ENCODE assay signal across 17 mouse cellular contexts in the genomic region with DNA sequence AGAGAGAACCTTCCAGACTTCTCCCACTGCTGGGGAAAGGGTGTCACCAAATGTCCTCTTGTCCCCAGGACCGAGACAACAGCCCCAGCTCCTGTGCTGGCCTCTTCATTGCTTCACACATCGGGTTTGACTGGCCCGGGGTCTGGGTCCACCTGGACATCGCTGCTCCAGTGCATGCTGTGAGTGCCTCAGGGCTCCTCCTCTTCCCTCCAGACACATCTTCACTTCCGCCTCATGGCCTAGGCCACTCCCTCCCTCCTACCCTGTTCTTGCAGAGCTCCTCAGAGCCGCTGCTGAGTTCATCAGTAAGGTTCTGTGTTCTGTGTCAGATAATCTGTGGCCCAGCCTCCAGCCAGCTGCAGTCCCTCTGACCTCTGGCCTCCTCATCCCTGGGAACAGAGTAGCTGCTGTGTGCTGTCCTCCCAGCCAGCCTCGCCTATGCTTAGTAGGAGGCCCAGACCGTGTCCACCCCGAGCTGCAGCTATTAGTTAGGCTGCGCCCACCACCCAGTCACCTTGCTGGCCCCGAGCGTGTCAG. TPM values are rescaled to one million over a fixed set of nuclear protein-coding genes. Genes with fewer than 3 reads are reported as not detected.
A peak's percentile ranks its signal among the peaks of the same experiment; 100 is the strongest.
DNase-seq lines count a peak whose midpoint lies in the region; ATAC-seq lines count a peak whose summit lies in the region.
"Had no signal": no experiment of that assay in that cellular context is flagged by ENCODE, and none has a peak within 500 bp of the region (broad histone marks: within the 10 kb centered on the region; RNA-seq: fewer than 3 reads in every experiment).

No protein-coding gene starts in this region.

- H3K27me3 ChIP-seq in hindbrain, embryonic 10.5 days (ENCODE audit: insufficient read depth, poor library complexity, severe bottlenecking), result no peaks in the 10 kb centered on the region
- H3K27me3 ChIP-seq in hindbrain, embryonic 11.5 days (ENCODE audit: control insufficient read depth, insufficient read depth, low read length), result no peaks in the 10 kb centered on the region
- H3K27me3 ChIP-seq in lung, embryonic 15.5 days, result no peaks in the 10 kb centered on the region
- H3K27me3 ChIP-seq: embryonic facial prominence, embryonic 13.5 days; limb, embryonic 15.5 days had no signal

- peak; percentile 24 for DNase-seq in hindbrain, embryonic 10.5 days (ENCODE audit: low spot score)
- DNase-seq in hindbrain, embryonic 11.5 days (ENCODE audit: low spot score), result no peak
- DNase-seq in lung, postnatal 14 days, result no peak
- peak; percentile 14 to 49 for DNase-seq in urinary bladder, postnatal 4 days (ENCODE audit: low spot score in 2 of 2)
- no peak for DNase-seq in urinary bladder, postnatal 25 days (ENCODE audit: low spot score)
- DNase-seq: B cell, adult 2 months; cerebellum, adult 9-10 months; gastrocnemius, postnatal 10 days; midbrain, embryonic 14.5 days; thymus, postnatal 14 days had no signal

- H3K9me3 ChIP-seq in hindbrain, embryonic 10.5 days, result peaks cover 17% of the 10 kb centered on the region
- H3K9me3 ChIP-seq in hindbrain, embryonic 11.5 days (ENCODE audit: control insufficient read depth, low read length), result no peaks in the 10 kb centered on the region
- H3K9me3 ChIP-seq in lung, embryonic 15.5 days, result no peaks in the 10 kb centered on the region

- H3K4me3 ChIP-seq in hindbrain, embryonic 10.5 days, result no peak overlapping the region
- H3K4me3 ChIP-seq in hindbrain, embryonic 11.5 days (ENCODE audit: low read depth, low read length), result no peak overlapping the region
- H3K4me3 ChIP-seq in lung, embryonic 15.5 days, result no peak overlapping the region
- H3K4me3 ChIP-seq: embryonic facial prominence, embryonic 13.5 days; heart, adult 2 months; limb, embryonic 15.5 days had no signal

- peaks cover 31% of the 10 kb centered on the region for H3K4me1 ChIP-seq in hindbrain, embryonic 10.5 days (replicated peaks)
- H3K4me1 ChIP-seq in hindbrain, embryonic 11.5 days (replicated peaks; ENCODE audit: control insufficient read depth, insufficient read depth, low read length), result 0 out of 2 replicates have a peak, but pooled peaks cover 2% of the 10 kb centered on the region
- H3K4me1 ChIP-seq in lung, embryonic 15.5 days, result peaks cover under 1% of the 10 kb centered on the region; the same call in 1 of the 2 replicates

- H3K27ac ChIP-seq in hindbrain, embryonic 10.5 days, result peak overlapping the region; percentile 3; the same call in 1 of the 2 replicates
- H3K27ac ChIP-seq in hindbrain, embryonic 11.5 days (ENCODE audit: low read depth, low read length), result no peak overlapping the region
- H3K27ac ChIP-seq in lung, embryonic 15.5 days, result no peak overlapping the region
- H3K27ac ChIP-seq: embryonic facial prominence, embryonic 13.5 days; heart, adult 2 months; limb, embryonic 15.5 days had no signal

- no peak overlapping the region for H3K4me2 ChIP-seq in hindbrain, embryonic 11.5 days (replicated peaks; ENCODE audit: low read depth, low read length)
- no peak overlapping the region for H3K4me2 ChIP-seq in lung, embryonic 15.5 days
- H3K4me2 ChIP-seq: embryonic facial prominence, embryonic 13.5 days; limb, embryonic 15.5 days had no signal

- H3K9ac ChIP-seq in hindbrain, embryonic 11.5 days (ENCODE audit: low read depth, low read length), result no peak overlapping the region
- H3K9ac ChIP-seq in lung, embryonic 15.5 days, result no peak overlapping the region
- H3K9ac ChIP-seq: embryonic facial prominence, embryonic 13.5 days; limb, embryonic 15.5 days had no signal

- peaks cover 77% of the 10 kb centered on the region for H3K36me3 ChIP-seq in hindbrain, embryonic 10.5 days
- peaks cover 4% of the 10 kb centered on the region; the same call in 1 of the 2 replicates for H3K36me3 ChIP-seq in hindbrain, embryonic 11.5 days (ENCODE audit: control insufficient read depth, insufficient read depth, low read length)
- H3K36me3 ChIP-seq in lung, embryonic 15.5 days, result peaks cover 70% of the 10 kb centered on the region; the same call in 1 of the 2 replicates

- WGBS in hindbrain, embryonic 10.5 days, result 75% methylated on average over 12 of the region's 12 CpGs
- WGBS in hindbrain, embryonic 11.5 days, result 83% methylated on average over 12 of the region's 12 CpGs
- 72% methylated on average over 12 of the region's 12 CpGs for WGBS in lung, embryonic 15.5 days

- no peak for ATAC-seq in hindbrain, embryonic 11.5 days (ENCODE audit: low FRiP score)
- peak; percentile 19 for ATAC-seq in lung, embryonic 15.5 days (ENCODE audit: borderline replicate concordance, extremely low read depth, low FRiP score, low TSS enrichment)
- no peak for ATAC-seq in megakaryocyte, adult 5-6 weeks (ENCODE audit: poor library complexity, severe bottlenecking)
- ATAC-seq: hindbrain, embryonic 16.5 days; intestine, postnatal 0 days had no signal

RNA-seq across cellular contexts. Expression of a gene that starts 11.3 kb away (rescaled TPM):
- polyA plus RNA-seq in hindbrain, embryonic 10.5 days (2016; fragmentation: Nextera tagmentation; extraction: Ambion mirVana), result 35.0 and 37.6 TPM in 2 replicates
- polyA plus RNA-seq in hindbrain, embryonic 11.5 days (2014; fragmentation: Nextera tagmentation; extraction: Ambion mirVana), result 23.0 and 24.6 TPM in 2 replicates
- 66.3 and 66.7 TPM in 2 replicates for polyA plus RNA-seq in lung, embryonic 15.5 days (2015; fragmentation: Nextera tagmentation; extraction: Ambion mirVana)
- 21.3 and 23.1 TPM in 2 replicates for total RNA-seq in megakaryocyte, adult 5-6 weeks (2015)
- 16.7 and 17.0 TPM in 2 replicates for total RNA-seq in megakaryocyte, adult 5-6 weeks (2017)

RNA-seq across cellular contexts. Expression of a gene that starts 45.4 kb away (rescaled TPM):
- polyA plus RNA-seq in hindbrain, embryonic 10.5 days (2016; fragmentation: Nextera tagmentation; extraction: Ambion mirVana), result 8.3 and 9.1 TPM in 2 replicates
- 8.5 and 9.8 TPM in 2 replicates for polyA plus RNA-seq in hindbrain, embryonic 11.5 days (2014; fragmentation: Nextera tagmentation; extraction: Ambion mirVana)
- 11.2 and 11.9 TPM in 2 replicates for polyA plus RNA-seq in lung, embryonic 15.5 days (2015; fragmentation: Nextera tagmentation; extraction: Ambion mirVana)
- 28.8 and 33.8 TPM in 2 replicates for total RNA-seq in megakaryocyte, adult 5-6 weeks (2015)
- total RNA-seq in megakaryocyte, adult 5-6 weeks (2017), result 30.4 and 31.0 TPM in 2 replicates

Comparison
In these comparisons a context has a peak if more than half of its experiments do, and no peak if none do; other contexts are left out.
1. DNase-seq: peak in hindbrain, embryonic 10.5 days (single experiment) and urinary bladder, postnatal 4 days (2 of 2); none in hindbrain, embryonic 11.5 days (single experiment), lung, postnatal 14 days (single experiment) and urinary bladder, postnatal 25 days (single experiment).